Mouse (Mus musculus) ES-E14 (cell line): ENCODE results near the gene Nek11.

Experiments used
- CHD2 ChIP-seq: IDR thresholded peaks from 2 replicates; pipeline ENCODE4 v1.6.1; 2014; ENCODE audit warnings: mild to moderate bottlenecking, low read depth, low read length, inconsistent platforms
- MAFK ChIP-seq: IDR thresholded peaks from 2 replicates; pipeline ENCODE4 v1.6.1; 2014; ENCODE audit warnings: mild to moderate bottlenecking, low read depth, low read length, inconsistent platforms; ENCODE audit not compliant: insufficient read depth
- ZC3H11A ChIP-seq: IDR thresholded peaks from 2 replicates; pipeline ENCODE4 v1.6.1; 2012; ENCODE audit warnings: low read depth, mild to moderate bottlenecking, inconsistent platforms, low read length, borderline replicate concordance
- ZNF384 ChIP-seq: IDR thresholded peaks from 2 replicates; pipeline ENCODE4 v1.6.1; 2012; ENCODE audit warnings: low read depth, low read length, inconsistent platforms

DNA sequence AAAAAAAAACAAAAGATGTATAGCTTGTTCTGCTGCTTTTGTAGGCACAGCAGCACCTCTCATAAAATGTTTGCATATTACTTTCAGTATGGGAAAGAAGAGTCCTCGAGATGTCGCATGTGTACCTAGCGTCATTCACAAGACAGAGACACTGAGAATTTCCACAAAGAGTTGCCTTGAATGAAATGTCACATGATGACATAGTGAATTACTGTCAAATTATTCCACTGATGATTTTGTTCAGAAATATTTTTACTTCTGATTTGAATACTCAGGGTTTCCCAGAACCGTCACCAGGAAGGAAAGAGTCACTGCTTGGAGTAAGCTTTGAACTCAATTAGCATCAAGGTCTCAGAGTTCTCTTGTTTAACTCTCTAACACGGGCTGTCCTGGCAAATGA, 7.9 kb downstream of the Nek11 start:
- no peak for TF ChIP-seq ZNF384
- no peak for TF ChIP-seq MAFK
- no peak for TF ChIP-seq CHD2
- TF ChIP-seq ZC3H11A = no peak
